Mouse (Mus musculus) heart, postnatal 0 days (tissue): ENCODE data around the gene H2-Eb1.

Experiments
- CTCF ChIP-seq: IDR thresholded peaks from 2 replicates; pipeline ENCODE4 v1.5.1; 2016; ENCODE audit warnings: antibody characterized with exemption, control low read depth, low read depth
- EP300 ChIP-seq: IDR thresholded peaks from 2 replicates; pipeline ENCODE4 v1.6.1; 2016; ENCODE audit warnings: antibody characterized with exemption, low read depth

GRCm38 (mm10) chr17:34308161-34308560, 2.5 kb downstream of the H2-Eb1 start:
- TF ChIP-seq CTCF (no peak), EP300 (no peak)
